Mouse (Mus musculus) ES-Bruce4 (cell line): ENCODE results near the gene Pitpnb. TPM values are rescaled to one million over a fixed set of nuclear protein-coding genes. Genes with fewer than 3 reads are reported as not detected.
A peak's percentile ranks its signal among the peaks of the same experiment; 100 is the strongest.

Experiments used
- H3K27ac ChIP-seq: 2 replicates; pipeline ENCODE4 v1.5.1; 2012; ENCODE audit warnings: low read length, inconsistent platforms; ENCODE audit not compliant: insufficient read depth
- H3K27me3 ChIP-seq: 2 replicates; pipeline ENCODE4 v1.6.1; 2012; ENCODE audit warnings: mild to moderate bottlenecking, low read length, inconsistent platforms; ENCODE audit not compliant: control insufficient read depth, poor library complexity, insufficient read depth, severe bottlenecking
- H3K36me3 ChIP-seq: 2 replicates; pipeline ENCODE4 v1.6.1; 2012; ENCODE audit warnings: inconsistent platforms, mild to moderate bottlenecking, low read length, moderate library complexity; ENCODE audit not compliant: control insufficient read depth, poor library complexity, insufficient read depth, severe bottlenecking
- H3K4me1 ChIP-seq: one replicate; pipeline ENCODE4 v1.8.1; 2011; ENCODE audit warnings: low read length; ENCODE audit not compliant: control insufficient read depth, insufficient read depth
- H3K4me3 ChIP-seq: 2 replicates; pipeline ENCODE4 v1.5.1; 2011; ENCODE audit warnings: low read depth, mild to moderate bottlenecking, low read length
- H3K9ac ChIP-seq: 2 replicates; pipeline ENCODE4 v1.6.1; 2012; ENCODE audit warnings: low read depth, mild to moderate bottlenecking, inconsistent platforms; ENCODE audit not compliant: poor library complexity, severe bottlenecking
- H3K9me3 ChIP-seq: replicated peaks from 2 replicates; pipeline ENCODE4 v1.6.1; 2012; ENCODE audit warnings: mild to moderate bottlenecking, low read length, inconsistent platforms; ENCODE audit not compliant: control insufficient read depth, poor library complexity, insufficient read depth, severe bottlenecking
- CTCF ChIP-seq: IDR thresholded peaks from one replicate; pipeline ENCODE4 v1.8.1; 2011; ENCODE audit warnings: low read depth, low read length
- EP300 ChIP-seq: IDR thresholded peaks from 2 replicates; pipeline ENCODE4 v1.6.1; 2011; ENCODE audit warnings: low read depth, low read length; ENCODE audit not compliant: insufficient read depth
- POLR2A ChIP-seq: IDR thresholded peaks from one replicate; pipeline ENCODE4 v1.8.1; 2011; ENCODE audit warnings: low read length; ENCODE audit not compliant: insufficient read depth
- polyA plus RNA-seq: library from polyadenylated mRNA; stranded (reverse); fragments of >200 nt; gene quantifications from 2 replicates; pipeline ENCODE4 v1.2.4, GENCODE M21; 2011; ENCODE audit warnings: low read depth; ENCODE audit not compliant: missing spikeins, insufficient read depth, insufficient read length

The Pitpnb gene
- polyA plus RNA-seq, 1 experiment = 98.3 TPM

- Histone ChIP-seq H3K4me1 (no peaks in the 10 kb centered on the region), H3K4me3 (no peak overlapping the region), H3K36me3 (peaks cover 51% of the 10 kb centered on the region), H3K9me3 (peaks cover 9% of the 10 kb centered on the region), H3K27me3 (no peaks in the 10 kb centered on the region), H3K27ac (no peak overlapping the region), H3K9ac (no peak overlapping the region)
- TF ChIP-seq POLR2A (no peak), EP300 (no peak), CTCF (no peak)
Observed at GRCm38 (mm10) chr5:111356811-111357617, 26.5 kb downstream of the Pitpnb start.

GRCm38 (mm10) chr5:111360546-111360945, 30.0 kb downstream of the Pitpnb start:
- H3K9ac ChIP-seq = no peak overlapping the region
- H3K4me3 ChIP-seq = no peak overlapping the region
- TF ChIP-seq CTCF (no peak), EP300 (no peak), POLR2A (no peak)
- peaks cover 54% of the 10 kb centered on the region for H3K36me3 ChIP-seq
- peaks cover 7% of the 10 kb centered on the region for H3K9me3 ChIP-seq
- H3K27ac ChIP-seq = no peak overlapping the region
- no peaks in the 10 kb centered on the region for H3K27me3 ChIP-seq
- H3K4me1 ChIP-seq = peaks cover 9% of the 10 kb centered on the region

GRCm38 (mm10) chr5:111361058-111361457, 30.5 kb downstream of the Pitpnb start:
- Histone ChIP-seq H3K9me3 (peaks cover 3% of the 10 kb centered on the region; the same call in 1 of the 2 replicates), H3K4me1 (peaks cover 11% of the 10 kb centered on the region), H3K4me3 (no peak overlapping the region), H3K36me3 (peaks cover 52% of the 10 kb centered on the region), H3K27me3 (no peaks in the 10 kb centered on the region), H3K27ac (no peak overlapping the region), H3K9ac (no peak overlapping the region)
- TF ChIP-seq EP300 (no peak), CTCF (no peak), POLR2A (no peak)

- no peak overlapping the region for H3K4me3 ChIP-seq
- no peaks in the 10 kb centered on the region for H3K27me3 ChIP-seq
- H3K9me3 ChIP-seq = no peaks in the 10 kb centered on the region
- H3K4me1 ChIP-seq = peaks cover 11% of the 10 kb centered on the region
- H3K27ac ChIP-seq = no peak overlapping the region
- no peak for TF ChIP-seq POLR2A
- TF ChIP-seq EP300 = no peak
- no peak for TF ChIP-seq CTCF
- H3K36me3 ChIP-seq = peaks cover 46% of the 10 kb centered on the region
- no peak overlapping the region for H3K9ac ChIP-seq
Observed at GRCm38 (mm10) chr5:111361846-111362245, 31.3 kb downstream of the Pitpnb start.

DNA sequence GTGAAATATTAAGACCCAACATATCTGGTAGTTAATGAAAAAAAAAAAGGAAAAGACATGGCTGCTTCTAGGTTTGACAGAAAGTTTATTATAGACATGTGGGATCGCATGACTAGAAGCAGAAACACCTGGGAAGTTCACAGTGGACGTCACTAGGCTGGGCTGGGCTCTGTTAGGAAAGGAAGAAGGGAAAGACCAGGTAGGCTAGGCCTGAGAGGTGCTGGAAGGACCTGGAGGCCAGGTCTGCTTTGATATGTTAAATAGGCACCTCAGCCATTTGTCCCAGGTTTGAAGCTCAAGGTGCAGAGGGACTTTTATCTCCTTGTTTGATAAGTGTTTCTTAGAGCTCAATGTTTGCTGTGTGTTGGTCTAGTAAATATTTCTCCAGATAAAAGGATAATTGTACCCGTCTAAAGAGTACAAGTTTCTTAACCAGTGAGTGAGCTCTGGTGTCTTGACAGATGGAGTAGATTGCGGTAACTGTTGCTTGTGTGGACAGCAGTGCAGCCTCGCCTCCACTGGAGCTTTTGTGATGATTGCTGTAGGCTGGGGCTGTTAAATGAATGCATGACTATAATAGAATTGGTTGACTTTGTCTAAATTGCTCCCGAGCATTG, 33.0 kb downstream of the Pitpnb start:
- Histone ChIP-seq H3K27me3 (no peaks in the 10 kb centered on the region), H3K36me3 (peaks cover 34% of the 10 kb centered on the region), H3K4me1 (peaks cover 11% of the 10 kb centered on the region), H3K9ac (no peak overlapping the region), H3K9me3 (no peaks in the 10 kb centered on the region), H3K27ac (peak overlapping the region; percentile 63; the same call in 1 of the 2 replicates), H3K4me3 (no peak overlapping the region)
- no peak for TF ChIP-seq POLR2A
- TF ChIP-seq EP300 = no peak
- no peak for TF ChIP-seq CTCF

- Histone ChIP-seq H3K36me3 (peaks cover 38% of the 10 kb centered on the region), H3K9ac (no peak overlapping the region), H3K27ac (no peak overlapping the region), H3K9me3 (no peaks in the 10 kb centered on the region), H3K27me3 (no peaks in the 10 kb centered on the region), H3K4me1 (peaks cover 11% of the 10 kb centered on the region), H3K4me3 (no peak overlapping the region)
- peak; percentile 31 for TF ChIP-seq CTCF
- no peak for TF ChIP-seq POLR2A
Observed at GRCm38 (mm10) chr5:111364533-111364932, 34.0 kb downstream of the Pitpnb start.
